Mouse (Mus musculus) liver, adult 2 months (tissue): ENCODE measurements around the gene Rabggtb.

Experiments
- CTCF ChIP-seq: fragments of 200-500 bp; IDR thresholded peaks from 2 replicates; pipeline ENCODE4 v1.5.1; 2011; ENCODE audit warnings: low read depth, low read length, control low read depth
- POLR2A ChIP-seq: fragments of 200-500 bp; IDR thresholded peaks from 2 replicates; pipeline ENCODE4 v1.6.1; 2011; ENCODE audit warnings: low read length, control low read depth; ENCODE audit not compliant: insufficient read depth; ENCODE audit errors: extremely low read depth

DNA sequence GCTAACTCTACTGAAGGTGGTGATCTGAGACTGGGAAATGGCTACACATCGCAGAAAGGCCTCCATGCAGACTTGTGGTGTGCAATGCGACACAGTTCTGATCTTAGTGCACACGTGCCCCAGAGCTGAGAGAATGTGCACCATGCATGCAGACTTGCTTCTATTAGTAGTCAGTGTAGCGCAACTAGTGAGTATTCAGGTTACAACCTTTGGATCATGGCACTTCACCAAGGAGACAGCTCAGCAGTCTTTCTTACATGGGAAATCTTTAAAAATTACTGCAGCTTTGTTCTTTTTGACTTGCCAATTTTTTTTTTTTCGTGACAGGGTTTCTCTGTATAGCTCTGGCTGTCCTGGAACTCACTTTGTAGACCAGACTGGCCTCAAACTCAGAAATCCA lies 41.4 kb downstream of the Rabggtb start:
- TF ChIP-seq POLR2A = no peak
- no peak for TF ChIP-seq CTCF
